Mouse (Mus musculus): ENCODE measurements around the gene Ogn.
A peak's percentile ranks its signal among the peaks of the same experiment; 100 is the strongest.

The Ogn gene

DNA sequence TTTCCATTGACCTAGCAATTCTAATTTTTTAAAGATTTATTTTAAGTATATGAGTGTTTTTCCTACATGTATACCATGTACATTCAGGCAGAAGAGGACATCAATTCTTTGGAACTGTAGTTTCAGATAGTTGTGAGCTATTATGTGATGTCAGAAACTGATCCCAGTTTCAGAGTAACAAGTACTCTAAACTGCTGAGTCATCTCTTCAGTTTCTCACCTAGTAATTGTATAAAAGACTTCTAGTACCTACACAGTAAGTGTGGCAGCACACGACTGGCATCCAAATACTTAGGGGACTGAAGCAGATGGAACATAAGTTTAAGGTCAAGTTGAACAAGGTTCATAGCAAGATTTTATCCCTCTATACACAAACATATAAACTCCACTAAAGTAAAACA lies 38.2 kb downstream of the Ogn start:
- DNase-seq: no peak

DNA sequence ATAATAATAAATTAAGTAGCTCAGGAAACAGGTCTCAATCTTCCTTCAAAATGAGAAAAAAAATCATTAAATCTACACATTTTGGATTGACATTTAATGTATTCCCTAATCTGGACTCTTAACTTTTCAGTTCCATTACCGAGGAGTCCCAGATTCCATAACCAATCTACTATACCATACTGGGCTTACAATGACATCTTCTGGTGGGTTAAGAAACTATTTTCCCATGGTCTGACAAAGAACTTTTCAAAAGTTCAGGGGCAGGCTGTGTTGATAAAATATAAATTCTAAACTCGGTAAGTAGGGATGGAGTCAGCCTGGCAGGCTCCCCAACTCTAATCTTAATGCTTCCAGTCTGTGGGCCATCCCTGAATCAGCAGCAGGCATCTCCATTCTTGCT lies 43.3 kb downstream of the Ogn start:
- no peak for DNase-seq

DNA sequence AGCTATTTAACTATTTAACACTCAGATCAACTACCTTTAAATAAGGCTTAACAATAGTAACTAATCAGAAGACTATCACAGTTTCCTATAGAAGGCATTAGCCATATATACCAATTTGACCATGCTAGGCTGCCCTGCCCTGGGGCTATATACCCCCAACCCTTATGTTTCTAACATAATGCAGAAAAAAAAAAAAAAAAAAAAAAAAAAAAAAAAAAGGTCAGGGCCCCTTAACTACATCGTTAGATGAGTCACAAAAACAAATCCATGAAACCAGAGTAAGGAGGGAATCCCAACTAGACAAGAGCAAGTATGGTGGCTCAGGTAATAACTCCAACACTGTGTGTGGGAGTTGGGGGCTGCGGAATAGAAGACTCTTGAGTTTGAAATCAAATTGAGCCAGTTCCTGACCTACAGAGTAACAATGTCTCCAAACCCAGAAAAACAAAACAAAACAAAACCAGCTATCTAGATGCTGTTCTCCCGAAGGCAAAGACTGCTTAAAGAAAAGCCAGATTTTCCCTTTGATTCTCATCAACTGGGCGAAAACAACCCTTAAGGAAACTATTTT lies 44.0 kb downstream of the Ogn start:
- no peak for DNase-seq

DNA sequence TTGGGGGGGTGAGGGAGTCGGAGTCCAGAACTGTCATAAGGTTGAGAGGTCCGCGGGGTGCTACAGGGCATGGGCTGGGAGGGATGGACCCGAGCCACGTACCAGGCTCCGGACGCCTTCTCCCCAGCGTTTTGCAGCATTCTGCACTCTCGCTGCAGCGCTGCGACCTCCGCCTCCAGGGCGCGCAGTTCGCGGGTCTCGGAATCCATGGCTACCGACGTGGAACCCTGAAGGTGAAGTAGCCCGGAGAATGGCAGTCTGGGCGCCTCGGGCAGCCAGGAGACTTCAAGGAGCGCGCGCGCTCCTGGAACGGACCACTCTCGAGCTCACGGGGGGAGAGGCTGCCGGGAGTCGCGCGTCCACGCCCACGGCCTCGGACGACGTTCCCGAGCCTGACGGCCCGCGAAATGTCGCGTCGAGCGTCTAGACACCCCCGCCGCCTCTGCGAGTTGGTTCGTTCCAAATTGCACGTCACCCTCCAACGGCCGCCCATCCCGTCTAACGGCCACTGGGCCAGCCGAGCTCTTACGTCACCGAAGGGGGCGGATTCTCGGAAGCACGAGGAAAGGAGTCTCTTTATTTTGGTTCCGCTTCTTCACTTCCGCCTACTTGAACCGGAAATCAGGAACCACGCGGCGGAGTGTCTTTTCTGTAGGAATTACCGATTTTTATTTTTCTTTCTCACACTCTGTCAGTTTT lies 44.8 kb downstream of the Ogn start, which contains the start of the genes Cenpp and Nol8:
Gene Cenpp (minus strand): TSS at position 305 of the 699 bp plus-strand sequence.
Gene Nol8 (plus strand): TSS at position 598 of the 699 bp plus-strand sequence.
- DNase-seq: peak; percentile 99

DNA sequence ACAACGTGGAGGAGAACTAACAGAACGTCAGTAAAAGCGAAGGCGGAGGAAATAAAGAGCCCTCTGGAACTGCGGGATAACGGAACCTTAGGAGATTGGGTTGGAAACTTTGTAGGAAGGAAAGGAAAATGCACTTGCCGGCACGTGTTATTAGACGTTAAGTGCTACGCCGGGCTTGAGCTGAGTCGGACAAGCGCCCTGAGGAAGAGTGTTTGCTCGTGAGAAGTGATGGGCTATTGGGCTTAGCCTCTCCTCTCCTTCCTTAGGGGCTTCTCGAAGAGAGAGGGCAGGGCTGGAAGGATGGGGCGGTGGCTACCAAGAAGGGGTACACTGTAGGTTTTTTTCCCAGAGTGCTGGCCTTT lies 45.3 kb downstream of the Ogn start:
- DNase-seq: no peak

Data from right cerebral cortex, postnatal 25 days (tissue).